In the genomic region with DNA sequence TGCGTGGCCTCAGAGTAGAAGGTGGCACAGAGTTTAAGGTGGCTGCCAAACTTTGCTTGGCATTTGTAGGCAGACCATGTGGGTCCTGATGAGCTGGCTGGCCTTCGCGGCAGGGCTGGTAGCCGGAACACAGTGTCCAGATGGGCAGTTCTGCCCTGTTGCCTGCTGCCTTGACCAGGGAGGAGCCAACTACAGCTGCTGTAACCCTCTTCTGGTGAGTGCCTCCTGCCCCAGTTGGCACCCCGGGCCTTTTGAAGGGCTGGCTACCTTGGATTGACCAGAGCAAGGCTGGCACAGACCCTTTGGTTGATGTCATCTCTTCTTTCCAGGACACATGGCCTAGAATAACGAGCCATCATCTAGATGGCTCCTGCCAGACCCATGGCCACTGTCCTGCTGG, we compare ENCODE assay signal across 8 mouse cellular contexts. TPM values are rescaled to one million over a fixed set of nuclear protein-coding genes. Genes with fewer than 3 reads are reported as not detected.
DNase-seq lines count a peak whose midpoint lies in the region; ATAC-seq lines count a peak whose summit lies in the region.

No protein-coding gene starts in this region.

- no peak overlapping the region for H3K9ac ChIP-seq in heart, embryonic 12.5 days

- peak; percentile 99 for DNase-seq in heart, adult 11 months
- peak; percentile 81 for DNase-seq in 3134 (ENCODE audit: extremely low read depth, insufficient read length, low spot score)
- DNase-seq in cerebellum, adult 18-20 months = peak; percentile 70 to 77
- peak; percentile 70 to 82 for DNase-seq in heart, postnatal 14 days
- no peak for DNase-seq in spleen, adult 18-20 months
- DNase-seq in urinary bladder, postnatal 10 days (ENCODE audit: low spot score) = no peak

- H3K36me3 ChIP-seq in heart, embryonic 12.5 days = peaks cover 34% of the 10 kb centered on the region

- peaks cover 36% of the 10 kb centered on the region for H3K4me1 ChIP-seq in heart, embryonic 12.5 days (replicated peaks)

- no peaks in the 10 kb centered on the region for H3K27me3 ChIP-seq in heart, embryonic 12.5 days (replicated peaks)

- H3K9me3 ChIP-seq in heart, embryonic 12.5 days (replicated peaks) = no peaks in the 10 kb centered on the region

- intact Hi-C loops in heart, postnatal 14 days (cut with DNase I) = no loop called here

- ATAC-seq in heart, embryonic 12.5 days (ENCODE audit: insufficient number of reproducible peaks, low FRiP score) = no peak
- ATAC-seq in monocyte, adult 5-6 weeks (replicated peaks; ENCODE audit: insufficient number of reproducible peaks, low FRiP score, low TSS enrichment, poor library complexity, severe bottlenecking) = no peak

- no peak overlapping the region for H3K27ac ChIP-seq in heart, embryonic 12.5 days (ENCODE audit: poor library complexity, severe bottlenecking)

- 85% methylated on average over 6 of the region's 6 CpGs for WGBS in heart, embryonic 12.5 days

- H3K4me3 ChIP-seq in heart, embryonic 12.5 days = no peak overlapping the region

- H3K4me2 ChIP-seq in heart, embryonic 12.5 days = no peak overlapping the region

RNA-seq across cellular contexts. Expression of a gene that starts 2.8 kb away (rescaled TPM):
- polyA plus RNA-seq in heart, embryonic 12.5 days (2016; fragmentation: Nextera tagmentation; extraction: Ambion mirVana) = 189 and 191 TPM in 2 replicates
- 100 to 1,000 TPM; 130 to 136 TPM for total RNA-seq in heart, postnatal 14 days (2021)
- 62.3 to 97.9 TPM (median 97.8 TPM) in 3 replicates for total RNA-seq in monocyte, adult 5-6 weeks (2017)

RNA-seq across cellular contexts. Expression of a gene that starts 14.6 kb away (rescaled TPM):
- polyA plus RNA-seq in heart, embryonic 12.5 days (2016; fragmentation: Nextera tagmentation; extraction: Ambion mirVana) = 4.5 and 5.6 TPM in 2 replicates
- total RNA-seq in heart, postnatal 14 days (2021) = 10 to 100 TPM; 10.5 to 11.4 TPM
- not detected in 3 replicates for total RNA-seq in monocyte, adult 5-6 weeks (2017)

RNA-seq across cellular contexts. Expression of a gene that starts 25.1 kb away (rescaled TPM):
- 253 and 260 TPM in 2 replicates for polyA plus RNA-seq in heart, embryonic 12.5 days (2016; fragmentation: Nextera tagmentation; extraction: Ambion mirVana)
- 100 to 1,000 TPM; 163 to 176 TPM for total RNA-seq in heart, postnatal 14 days (2021)
- total RNA-seq in monocyte, adult 5-6 weeks (2017) = 20.2 to 30.1 TPM (median 25.0 TPM) in 3 replicates

RNA-seq across cellular contexts. Expression of a gene that starts 37.0 kb away (rescaled TPM):
- polyA plus RNA-seq in heart, embryonic 12.5 days (2016; fragmentation: Nextera tagmentation; extraction: Ambion mirVana) = 16.5 and 22.5 TPM in 2 replicates
- 1 to 10 TPM; 3.1 to 3.3 TPM for total RNA-seq in heart, postnatal 14 days (2021)
- total RNA-seq in monocyte, adult 5-6 weeks (2017) = 50.3 to 142 TPM (median 82.3 TPM) in 3 replicates

RNA-seq across cellular contexts. Expression of a gene that starts 39.7 kb away (rescaled TPM):
- polyA plus RNA-seq in heart, embryonic 12.5 days (2016; fragmentation: Nextera tagmentation; extraction: Ambion mirVana) = 1.7 and 1.8 TPM in 2 replicates
- total RNA-seq in heart, postnatal 14 days (2021) = under 1 TPM in 1 of 2 experiments, not detected in 1; 0.29 TPM
- total RNA-seq in monocyte, adult 5-6 weeks (2017) = 4.8 TPM in 1 of 3 replicates, not detected in the others

Comparison
In these comparisons a context has a peak if more than half of its experiments do, and no peak if none do; other contexts are left out.
1. DNase-seq: peak in heart, adult 11 months (single experiment), 3134 (single experiment), cerebellum, adult 18-20 months (2 of 2) and heart, postnatal 14 days (2 of 2); none in spleen, adult 18-20 months (0 of 2) and urinary bladder, postnatal 10 days (single experiment).
2. RNA of a gene that starts 14.6 kb away (total RNA-seq): 10.5 to 11.4 TPM in heart, postnatal 14 days; not detected in monocyte, adult 5-6 weeks; every median in the first group is over 10 times any median in the second.